Mouse (Mus musculus): ENCODE data around the gene Acrbp. TPM values are rescaled to one million over a fixed set of nuclear protein-coding genes. Genes with fewer than 3 reads are reported as not detected.

Acrbp gene
- total RNA-seq (2017), result 5.5 to 20.2 TPM (median 8.3 TPM) in 3 replicates

DNA sequence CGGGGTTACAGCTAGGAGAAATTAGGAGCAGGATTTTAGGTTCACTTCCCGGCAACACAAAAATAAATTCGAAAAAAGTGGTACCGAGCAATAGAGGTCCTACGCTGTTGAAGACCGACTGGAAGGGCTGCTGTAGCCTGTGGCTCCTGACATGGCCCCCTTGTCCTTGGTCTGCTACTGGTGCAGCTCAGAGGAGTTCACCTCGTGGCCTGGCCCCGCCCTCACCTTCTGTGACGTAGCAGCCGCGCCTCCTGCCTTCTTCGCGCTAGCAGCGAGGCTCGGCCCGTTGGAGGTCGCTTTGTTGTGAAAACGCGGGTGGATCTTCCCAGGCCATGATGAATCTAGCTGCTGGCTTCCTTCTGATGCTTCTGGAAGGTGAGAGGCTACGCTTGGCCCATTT, at the start of gene Acrbp:
Gene Acrbp, plus strand, starts transcription at position 12 of the 400 bp plus-strand sequence.
- ATAC-seq (replicated peaks; ENCODE audit: insufficient number of reproducible peaks, low FRiP score, low TSS enrichment, poor library complexity, severe bottlenecking), result no peak

DNA sequence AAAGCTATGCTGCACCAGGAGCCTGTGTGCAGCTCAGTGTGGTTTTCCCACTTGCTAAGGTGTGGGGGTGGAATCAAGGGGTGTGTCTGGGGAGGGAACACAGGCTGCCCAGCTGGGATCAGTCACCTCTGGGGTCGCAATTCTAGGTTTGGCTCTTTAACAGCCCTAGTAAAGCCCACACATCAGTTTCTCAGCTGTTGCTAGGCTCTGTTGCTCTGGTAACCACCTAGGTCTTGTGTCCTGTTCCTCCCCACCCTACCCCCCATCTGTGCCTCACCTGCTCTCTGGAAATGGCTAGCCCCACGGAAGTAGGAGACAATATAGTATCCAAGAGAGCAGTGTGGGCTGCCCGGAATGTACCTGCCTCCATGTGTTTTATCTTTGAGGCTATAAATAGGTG, 45.8 kb upstream of the Acrbp start:
- no peak for ATAC-seq (replicated peaks; ENCODE audit: insufficient number of reproducible peaks, low FRiP score, low TSS enrichment, poor library complexity, severe bottlenecking)

DNA sequence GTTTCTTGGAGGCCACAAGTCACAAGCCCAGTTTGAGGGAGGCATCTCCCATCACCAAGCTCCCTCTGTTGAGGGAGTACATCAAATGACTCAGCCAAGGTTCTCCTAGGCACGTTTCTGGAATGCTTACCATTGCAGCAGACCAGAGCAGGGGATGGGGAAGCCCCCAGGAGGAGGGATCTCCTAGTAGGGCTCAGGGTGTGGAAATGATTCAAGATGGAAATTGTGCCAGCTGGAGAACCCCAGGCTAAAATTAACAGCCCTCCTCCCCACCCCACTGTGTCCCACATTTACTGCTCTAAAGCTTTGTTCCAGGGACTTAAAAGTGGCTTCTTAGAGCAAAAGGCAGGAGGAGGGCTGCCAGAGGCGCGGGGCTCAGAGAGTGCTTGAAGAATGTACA, 44.4 kb upstream of the Acrbp start:
- ATAC-seq (replicated peaks; ENCODE audit: insufficient number of reproducible peaks, low FRiP score, low TSS enrichment, poor library complexity, severe bottlenecking), result no peak

DNA sequence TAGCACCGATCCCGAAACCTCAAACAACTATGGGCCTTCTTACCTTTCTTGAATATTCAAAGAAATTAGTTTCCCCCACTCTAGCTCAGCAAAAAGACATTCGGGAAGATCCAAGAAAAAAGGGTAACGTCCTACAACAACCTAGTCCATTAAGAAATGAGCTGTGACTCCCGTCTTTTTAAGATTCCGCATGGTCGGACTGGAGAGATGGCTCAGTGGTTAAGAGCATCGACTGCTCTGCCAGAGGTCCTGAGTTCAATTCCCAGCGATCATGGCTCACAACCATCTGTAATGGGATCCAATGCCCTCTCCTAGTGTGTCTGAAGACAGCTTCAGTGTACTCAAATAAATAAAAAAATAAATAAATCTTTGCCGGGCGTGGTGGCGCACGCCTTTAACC, 41.4 kb upstream of the Acrbp start:
- ATAC-seq (replicated peaks; ENCODE audit: insufficient number of reproducible peaks, low FRiP score, low TSS enrichment, poor library complexity, severe bottlenecking), result no peak

DNA sequence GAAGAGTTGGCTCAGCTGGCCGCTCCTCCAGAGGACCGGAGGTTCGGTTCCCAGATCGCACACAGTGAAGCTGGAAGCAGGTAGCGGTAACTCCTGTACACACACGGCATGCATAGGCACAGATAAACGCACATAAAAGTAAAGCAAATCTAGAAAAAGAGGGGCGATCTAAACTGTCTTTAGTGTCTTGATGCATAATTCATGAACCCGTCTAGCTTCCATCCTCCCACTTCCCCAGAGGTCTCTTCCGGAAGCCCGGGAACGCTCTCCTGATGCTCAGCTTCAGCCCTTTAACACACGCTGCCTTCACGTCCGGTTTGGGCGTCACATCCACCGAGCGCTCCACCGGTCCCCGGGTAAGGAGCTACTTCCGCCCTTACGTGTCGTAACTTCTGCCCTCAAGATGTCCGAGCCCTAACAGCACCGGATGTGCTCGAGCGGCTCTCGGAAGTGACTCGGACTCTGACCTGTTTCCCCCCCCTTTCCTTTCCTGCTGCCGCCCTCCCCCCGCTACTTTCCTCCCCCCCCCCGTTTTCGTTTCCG, 40.8 kb upstream of the Acrbp start:
- ATAC-seq (replicated peaks; ENCODE audit: insufficient number of reproducible peaks, low FRiP score, low TSS enrichment, poor library complexity, severe bottlenecking), result peak; percentile 97

DNA sequence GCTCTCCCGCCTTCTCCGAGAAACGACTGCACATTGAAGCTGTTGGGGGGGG, 40.5 kb upstream of the Acrbp start, which contains the start of gene Zfp384:
Gene Zfp384, plus strand, starts transcription at position 17 of the 52 bp plus-strand sequence.
- ATAC-seq (replicated peaks; ENCODE audit: insufficient number of reproducible peaks, low FRiP score, low TSS enrichment, poor library complexity, severe bottlenecking), result no peak

DNA sequence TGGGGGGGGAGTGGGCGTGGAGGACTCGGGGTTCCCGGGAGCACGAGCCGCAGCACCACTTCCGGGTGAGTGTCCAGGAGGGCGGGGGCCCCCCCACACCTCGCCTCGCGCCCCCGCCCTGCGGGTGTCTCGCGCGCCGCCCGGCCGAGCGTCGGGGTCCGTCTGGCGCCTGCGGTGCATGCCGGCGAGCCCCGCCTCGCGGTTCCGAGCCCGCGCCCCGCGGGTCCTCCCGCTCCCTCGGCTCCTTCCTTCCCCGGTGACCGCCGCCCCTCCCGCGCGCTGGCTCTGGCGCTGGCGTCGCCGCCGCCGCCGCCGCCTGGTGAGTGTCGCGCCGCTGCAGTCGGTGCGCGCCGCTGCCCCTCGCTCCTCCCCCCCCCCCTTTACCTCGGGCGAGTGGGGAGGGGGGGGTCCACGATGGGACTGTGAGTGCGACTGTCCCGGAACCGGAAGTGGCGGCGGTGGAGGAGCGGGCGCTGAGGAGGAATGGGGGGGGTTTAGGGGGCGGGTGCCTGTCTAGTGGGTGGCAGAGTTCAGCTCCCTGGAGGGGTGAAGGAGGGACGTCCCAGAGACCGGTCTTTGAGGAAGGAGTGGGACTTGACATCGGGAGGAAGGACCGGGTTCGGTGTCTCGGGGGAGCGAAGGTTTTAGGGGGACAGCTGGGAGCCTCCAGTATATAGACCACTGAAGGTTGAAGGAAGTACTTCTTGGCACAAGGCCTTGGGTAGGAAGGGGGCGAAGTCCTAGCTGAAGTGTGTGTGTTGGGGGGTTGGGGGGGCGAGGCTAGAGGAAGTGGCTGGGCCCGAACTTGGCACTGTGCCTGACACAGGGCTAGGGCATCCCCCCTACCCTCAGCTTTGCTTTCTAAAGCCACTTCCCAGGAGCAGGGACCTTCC, 40.1 kb upstream of the Acrbp start:
- ATAC-seq (replicated peaks; ENCODE audit: insufficient number of reproducible peaks, low FRiP score, low TSS enrichment, poor library complexity, severe bottlenecking), result peak; percentile 44

DNA sequence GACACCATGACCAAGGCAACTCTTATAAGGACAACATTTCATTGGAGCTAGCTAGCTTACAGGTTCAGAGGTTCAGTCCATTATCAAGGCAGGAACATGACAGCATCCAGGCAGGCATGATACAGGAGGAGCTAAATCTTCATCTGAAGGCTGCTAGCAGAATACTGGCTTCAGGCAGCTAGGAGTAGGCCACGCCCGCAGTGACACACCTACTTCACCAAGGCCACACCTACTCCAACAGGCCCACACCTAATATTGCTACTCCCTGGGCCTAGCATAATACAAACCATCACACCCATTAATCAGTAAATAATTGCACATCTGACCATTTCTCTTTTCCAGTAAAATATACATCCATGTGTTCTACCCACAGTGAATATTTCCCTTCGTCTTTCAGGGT, 31.8 kb upstream of the Acrbp start:
- ATAC-seq (replicated peaks; ENCODE audit: insufficient number of reproducible peaks, low FRiP score, low TSS enrichment, poor library complexity, severe bottlenecking), result no peak

DNA sequence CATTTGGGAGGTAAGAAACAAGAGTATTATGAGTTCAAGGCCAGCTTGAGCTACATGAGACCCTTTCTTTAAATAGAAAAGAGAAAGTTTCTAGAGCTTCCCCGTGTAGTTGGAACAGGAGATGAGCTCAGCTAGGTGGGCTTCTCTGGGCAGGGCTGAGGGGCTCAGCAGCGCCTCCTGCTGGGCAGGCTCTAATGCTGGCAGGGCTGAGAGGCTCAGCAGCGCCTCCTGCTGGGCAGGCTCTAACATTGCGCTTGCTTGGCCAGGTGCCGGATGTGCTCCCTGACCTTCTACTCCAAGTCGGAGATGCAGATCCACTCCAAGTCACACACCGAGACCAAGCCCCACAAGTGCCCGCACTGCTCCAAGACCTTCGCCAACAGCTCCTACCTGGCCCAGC, 19.0 kb upstream of the Acrbp start:
- ATAC-seq (replicated peaks; ENCODE audit: insufficient number of reproducible peaks, low FRiP score, low TSS enrichment, poor library complexity, severe bottlenecking), result peak; percentile 86

DNA sequence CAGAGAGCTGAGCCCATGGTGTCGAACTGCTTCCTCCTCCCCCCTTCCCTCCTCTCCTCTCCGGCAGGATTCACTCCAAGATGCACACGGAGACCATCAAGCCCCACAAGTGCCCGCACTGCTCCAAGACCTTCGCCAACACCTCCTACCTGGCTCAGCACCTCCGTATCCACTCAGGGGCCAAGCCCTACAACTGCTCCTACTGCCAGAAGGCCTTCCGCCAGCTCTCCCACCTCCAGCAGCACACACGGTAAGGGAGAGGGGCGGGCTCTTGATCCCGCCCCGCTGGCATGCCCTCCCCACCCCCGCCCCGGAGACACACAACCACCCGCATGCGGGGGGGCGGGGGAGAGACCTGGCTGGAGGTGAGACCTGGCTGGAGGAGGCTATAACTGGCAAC, 17.9 kb upstream of the Acrbp start:
- ATAC-seq (replicated peaks; ENCODE audit: insufficient number of reproducible peaks, low FRiP score, low TSS enrichment, poor library complexity, severe bottlenecking), result no peak

DNA sequence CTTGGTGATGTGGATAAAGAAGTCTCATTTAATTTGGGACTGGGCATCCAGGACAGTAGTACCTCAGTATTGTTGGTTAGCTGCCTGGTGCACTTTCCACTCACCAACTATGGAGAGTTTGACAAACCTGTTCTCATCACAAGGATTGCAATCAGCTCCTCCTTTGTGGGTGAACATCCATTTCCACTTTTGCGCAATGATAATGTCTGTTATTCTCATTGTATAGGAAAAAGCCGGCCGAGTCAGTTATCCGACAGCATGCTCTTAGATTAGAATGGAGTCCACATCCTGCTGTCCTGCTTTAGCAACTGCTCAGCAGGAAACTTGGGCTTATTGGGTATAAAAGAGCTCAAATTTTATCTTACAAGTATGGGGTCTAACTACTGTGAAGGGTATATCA, 10.8 kb upstream of the Acrbp start:
- no peak for ATAC-seq (replicated peaks; ENCODE audit: insufficient number of reproducible peaks, low FRiP score, low TSS enrichment, poor library complexity, severe bottlenecking)

DNA sequence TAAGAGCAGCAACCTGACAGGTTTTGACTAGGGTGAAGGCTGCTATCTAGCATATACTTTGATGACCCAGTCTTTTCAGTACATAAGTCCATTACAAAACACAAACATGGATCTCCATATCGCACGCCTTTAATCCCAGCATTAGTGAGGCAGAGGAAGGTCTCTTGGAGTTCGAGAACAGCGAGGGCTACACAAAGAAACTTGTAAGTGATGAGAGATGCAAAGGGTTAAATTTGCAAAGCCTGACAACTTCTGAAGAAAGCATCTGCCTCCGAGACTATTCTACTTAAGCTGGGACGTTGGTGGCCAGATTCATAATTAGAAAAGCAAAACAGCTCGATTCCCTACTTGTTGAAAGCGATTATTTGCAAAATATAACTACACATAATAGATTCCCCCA, 10.4 kb upstream of the Acrbp start:
- ATAC-seq (replicated peaks; ENCODE audit: insufficient number of reproducible peaks, low FRiP score, low TSS enrichment, poor library complexity, severe bottlenecking), result no peak

DNA sequence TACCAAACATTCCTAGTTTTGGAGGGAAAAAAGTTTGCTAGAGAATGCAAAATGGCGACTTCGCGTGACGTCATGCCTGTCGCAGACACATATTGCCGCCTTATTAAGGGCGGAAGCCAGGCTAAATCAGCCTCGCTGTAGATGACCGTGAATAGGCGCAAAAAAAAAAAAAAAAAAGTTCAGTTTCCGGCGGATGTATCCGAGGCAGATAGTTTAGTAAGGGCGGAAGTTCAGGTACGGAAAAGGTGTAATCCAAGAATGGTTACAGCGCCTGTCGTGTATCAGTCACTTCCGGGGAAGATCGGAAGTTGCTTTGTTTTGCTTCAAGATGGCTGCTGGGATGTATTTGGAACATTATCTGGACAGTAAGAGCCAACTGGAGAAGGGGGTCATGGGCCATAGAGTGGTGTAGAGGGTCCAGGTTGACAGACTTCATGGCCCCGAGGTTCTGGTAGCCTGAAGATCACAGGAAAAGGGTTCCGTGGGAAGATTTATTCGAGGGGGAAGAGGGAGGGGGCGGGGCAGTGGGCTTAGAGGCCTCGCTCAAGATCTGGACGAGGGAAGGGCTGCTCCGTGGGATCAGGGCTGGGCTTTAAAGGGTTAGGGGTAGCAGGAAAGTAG, 9.8 kb upstream of the Acrbp start, which contains the start of gene Ing4:
Gene Ing4, plus strand, starts transcription at position 228 of the 621 bp plus-strand sequence.
- ATAC-seq (replicated peaks; ENCODE audit: insufficient number of reproducible peaks, low FRiP score, low TSS enrichment, poor library complexity, severe bottlenecking), result peak; percentile 85

DNA sequence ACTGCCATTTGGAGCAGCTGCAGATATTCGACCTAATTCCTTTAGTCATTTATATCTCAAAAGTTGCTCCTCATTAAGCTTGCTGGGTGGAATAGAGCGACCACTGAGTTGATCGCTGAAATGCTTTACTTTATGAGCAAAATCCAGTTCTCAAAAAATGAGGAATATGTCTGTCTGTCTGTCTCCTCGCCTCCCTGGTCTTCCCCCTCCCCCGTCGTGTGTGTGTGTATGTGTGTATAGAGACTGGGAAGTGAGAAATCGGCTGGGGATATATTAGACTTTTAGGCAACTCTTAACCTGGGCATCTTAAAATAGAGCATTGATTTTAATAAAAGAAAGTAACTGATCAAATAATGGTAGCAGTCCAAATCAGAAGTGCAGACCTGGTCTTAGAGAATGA, 9.3 kb upstream of the Acrbp start:
- no peak for ATAC-seq (replicated peaks; ENCODE audit: insufficient number of reproducible peaks, low FRiP score, low TSS enrichment, poor library complexity, severe bottlenecking)

DNA sequence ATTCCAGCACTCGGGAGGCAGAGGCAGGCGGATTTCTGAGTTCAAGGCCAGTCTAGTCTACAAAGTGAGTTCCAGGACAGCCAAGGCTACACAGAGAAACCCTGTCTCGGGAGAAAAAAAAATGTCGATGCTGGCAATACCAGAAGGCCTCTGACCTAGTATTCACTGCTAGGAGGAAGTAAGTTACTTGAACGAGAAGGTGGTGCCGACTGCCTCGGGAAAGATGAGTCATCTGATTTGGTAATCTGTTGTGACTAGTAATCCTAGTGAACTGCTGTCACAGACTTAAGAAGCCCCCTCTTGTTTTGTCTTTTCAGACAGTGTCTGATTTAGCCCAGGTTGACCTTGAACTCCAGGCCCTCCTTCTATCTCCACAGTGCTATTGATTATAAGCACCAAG, 8.4 kb upstream of the Acrbp start:
- ATAC-seq (replicated peaks; ENCODE audit: insufficient number of reproducible peaks, low FRiP score, low TSS enrichment, poor library complexity, severe bottlenecking), result peak; percentile 71

DNA sequence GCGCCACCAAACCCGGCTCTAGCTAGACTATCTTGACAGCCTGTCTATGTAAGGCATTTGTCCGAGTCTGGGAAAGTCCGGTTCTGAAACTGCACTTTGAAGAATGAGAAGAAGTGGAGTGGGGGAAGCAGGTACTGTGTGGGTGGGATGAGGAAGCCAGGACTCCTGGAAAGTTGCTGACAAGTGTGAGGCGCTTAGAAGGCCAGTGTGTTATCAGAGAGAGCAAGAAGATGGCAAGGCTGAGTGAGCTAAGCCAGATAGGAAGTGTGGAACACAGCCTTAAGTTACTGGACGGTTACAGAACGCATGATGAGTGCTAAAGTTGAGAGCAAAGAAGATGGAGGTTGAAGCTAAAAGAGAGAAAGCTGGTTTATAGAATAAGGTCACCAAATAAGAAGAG, 7.4 kb upstream of the Acrbp start:
- no peak for ATAC-seq (replicated peaks; ENCODE audit: insufficient number of reproducible peaks, low FRiP score, low TSS enrichment, poor library complexity, severe bottlenecking)

DNA sequence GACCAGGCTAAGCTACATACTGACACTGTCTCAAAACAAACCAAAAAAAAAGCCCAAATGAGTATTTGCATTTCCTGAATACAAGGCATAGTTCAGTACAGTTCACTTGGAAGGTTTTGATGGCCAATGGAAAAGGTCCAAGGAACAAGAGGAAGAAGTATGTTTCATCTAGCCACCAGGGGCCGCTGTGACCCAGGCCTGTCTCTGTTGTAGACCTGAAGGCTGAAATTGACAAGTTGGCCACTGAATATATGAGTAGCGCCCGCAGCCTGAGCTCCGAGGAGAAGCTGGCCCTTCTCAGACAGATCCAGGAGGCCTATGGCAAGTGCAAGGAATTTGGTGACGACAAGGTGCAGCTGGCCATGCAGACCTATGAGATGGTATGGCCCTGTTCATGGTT, 2.8 kb upstream of the Acrbp start:
- ATAC-seq (replicated peaks; ENCODE audit: insufficient number of reproducible peaks, low FRiP score, low TSS enrichment, poor library complexity, severe bottlenecking), result peak; percentile 59; the same call in 1 of the 2 replicates

DNA sequence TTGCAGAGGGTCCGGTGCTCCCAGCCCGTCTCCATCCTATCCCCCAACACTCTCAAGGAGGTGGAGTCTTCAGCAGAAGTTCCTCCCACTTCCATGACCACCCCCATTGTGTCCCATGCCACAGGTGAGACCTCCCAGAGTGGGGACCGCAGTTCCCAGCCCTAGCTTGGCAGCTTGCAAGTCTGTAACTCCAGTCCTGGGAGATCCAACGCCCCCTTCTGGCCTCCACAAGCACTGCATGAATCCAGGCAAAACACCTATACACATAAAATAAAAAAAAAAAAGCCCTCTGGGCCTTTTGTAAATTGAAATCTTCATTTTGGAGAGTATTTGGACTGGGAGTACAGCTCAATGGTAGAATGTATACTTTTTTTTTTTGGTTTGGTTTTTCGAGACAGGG, 1.7 kb downstream of the Acrbp start:
- no peak for ATAC-seq (replicated peaks; ENCODE audit: insufficient number of reproducible peaks, low FRiP score, low TSS enrichment, poor library complexity, severe bottlenecking)

DNA sequence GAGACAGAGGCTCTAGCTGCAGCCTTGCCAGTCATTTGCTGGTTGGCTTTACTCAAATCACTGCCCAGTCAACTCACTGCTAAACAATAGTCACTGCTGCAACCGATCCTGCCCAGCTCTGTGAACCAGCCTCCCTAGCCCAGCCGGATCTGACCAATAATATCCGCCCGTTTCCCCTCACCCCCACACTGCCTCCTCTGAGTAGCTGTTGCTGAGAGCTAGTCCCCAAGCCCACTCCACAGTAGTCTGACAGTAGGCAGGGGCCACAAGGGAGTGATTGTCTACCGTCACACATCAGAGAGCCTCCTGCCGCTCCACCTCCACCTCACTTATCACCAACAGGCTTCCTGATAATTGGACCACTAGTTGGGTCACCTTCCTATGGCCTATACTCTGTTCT, 12.0 kb downstream of the Acrbp start:
- ATAC-seq (replicated peaks; ENCODE audit: insufficient number of reproducible peaks, low FRiP score, low TSS enrichment, poor library complexity, severe bottlenecking), result no peak

DNA sequence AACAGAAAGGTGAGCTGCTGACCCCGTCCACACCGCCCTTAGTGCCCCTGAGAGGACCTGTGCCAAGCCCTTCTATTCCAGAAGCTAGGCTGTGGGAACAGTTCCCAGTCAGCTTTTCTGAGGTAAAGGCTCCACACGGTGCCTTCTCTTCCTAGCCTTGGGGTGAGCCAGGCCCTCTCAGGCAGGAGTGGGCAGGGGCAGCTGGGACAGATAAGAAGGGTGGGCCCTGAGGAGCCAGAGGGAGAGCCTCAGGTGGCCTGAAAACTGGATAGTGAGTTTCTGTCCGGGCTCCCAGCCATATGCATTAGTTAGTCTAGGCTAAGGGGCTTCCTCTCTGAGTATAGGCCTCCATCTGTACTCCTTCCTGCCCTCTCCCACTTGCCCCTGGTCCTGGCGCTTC, 13.0 kb downstream of the Acrbp start:
- ATAC-seq (replicated peaks; ENCODE audit: insufficient number of reproducible peaks, low FRiP score, low TSS enrichment, poor library complexity, severe bottlenecking), result no peak
